Mouse (Mus musculus) E14TG2a.4 (cell line): ENCODE measurements around the gene Tjp2.

Experiments
- CTCF ChIP-seq: conservative IDR thresholded peaks from 2 replicates; pipeline ENCODE4 v1.5.1; 2014; ENCODE audit warnings: low read length
- POU5F1 ChIP-seq: IDR thresholded peaks from 2 replicates; pipeline ENCODE4 v1.6.1; 2014; ENCODE audit warnings: low read length, borderline replicate concordance

- TF ChIP-seq CTCF (no peak), POU5F1 (no peak)
Measured at GRCm38 (mm10) chr19:24209516-24209915, 15.3 kb downstream of the Tjp2 start.
